Mouse (Mus musculus) B cell, adult 67 days (primary cell): ENCODE results near the gene Lrrc49. TPM values are rescaled to one million over a fixed set of nuclear protein-coding genes. Genes with fewer than 3 reads are reported as not detected.

Source experiments
- total RNA-seq, 2 experiments: library from RNA; stranded (reverse); gene quantifications; 4 replicates each; pipeline ENCODE4 v1.2.4; 2023

Gene Lrrc49
- under 1 TPM; 0.21 to 0.64 TPM for total RNA-seq

DNA sequence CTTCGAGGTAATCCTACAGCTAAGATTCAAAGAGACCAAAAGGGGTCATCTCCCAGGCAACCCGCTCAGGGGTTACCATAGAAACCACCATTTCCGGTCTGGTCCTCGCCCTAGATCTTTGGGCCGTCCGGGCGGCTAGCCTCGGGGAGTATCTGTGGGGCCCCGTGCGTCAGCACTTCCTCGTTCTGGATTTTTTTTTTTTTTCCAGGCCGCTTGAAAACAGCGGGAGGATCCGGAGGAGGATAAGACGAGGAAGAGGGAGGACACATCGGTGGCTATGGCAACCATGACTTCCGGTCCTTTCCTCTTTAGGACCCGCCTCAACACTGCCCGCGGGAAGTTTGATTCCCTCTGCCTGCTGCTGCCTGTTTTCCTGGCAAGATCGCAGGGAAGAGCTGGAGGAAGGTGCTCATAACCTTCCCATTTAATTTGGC is at the start of gene Lrrc49:
Gene Lrrc49, minus strand, starts transcription at position 268 of the 434 bp plus-strand sequence.

DNA sequence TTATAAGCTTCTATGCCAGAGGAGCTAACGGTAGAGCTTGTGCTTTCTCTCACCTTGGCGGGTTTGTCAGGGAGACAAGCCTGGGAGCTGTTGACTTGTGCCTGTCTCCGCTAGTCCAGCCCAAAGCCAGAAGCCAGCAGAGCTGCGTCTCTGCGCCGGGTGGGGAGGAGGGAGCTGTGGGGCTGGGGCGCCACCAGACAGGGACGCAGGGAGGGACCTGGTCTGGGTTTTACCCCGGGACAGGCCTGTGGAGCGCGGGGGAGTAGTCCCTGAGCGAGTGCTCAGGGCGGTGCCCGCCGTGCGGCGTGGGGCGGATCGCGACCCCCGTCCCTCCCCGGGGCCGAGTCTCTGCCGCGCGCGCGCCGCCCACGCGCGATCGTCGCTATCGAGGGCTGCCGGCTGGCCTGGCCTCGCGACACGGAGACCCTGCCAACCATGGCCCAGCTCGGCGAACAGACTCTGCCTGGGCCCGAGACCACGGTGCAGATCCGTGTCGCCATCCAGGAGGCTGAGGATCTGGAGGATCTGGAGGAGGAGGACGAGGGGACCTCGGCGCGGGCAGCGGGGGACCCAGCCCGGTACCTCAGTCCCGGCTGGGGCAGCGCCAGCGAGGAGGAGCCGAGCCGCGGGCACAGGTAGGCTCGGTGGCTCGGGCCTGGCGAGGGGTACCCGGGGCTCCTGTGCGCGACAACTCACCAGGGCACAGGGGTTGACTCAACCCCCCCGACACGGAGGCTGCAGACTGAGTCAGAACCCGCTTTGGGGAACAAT is 25.0 kb upstream of the Lrrc49 start, which contains the start of gene Larp6:
Gene Larp6, plus strand, starts transcription at position 219 of the 771 bp plus-strand sequence.

DNA sequence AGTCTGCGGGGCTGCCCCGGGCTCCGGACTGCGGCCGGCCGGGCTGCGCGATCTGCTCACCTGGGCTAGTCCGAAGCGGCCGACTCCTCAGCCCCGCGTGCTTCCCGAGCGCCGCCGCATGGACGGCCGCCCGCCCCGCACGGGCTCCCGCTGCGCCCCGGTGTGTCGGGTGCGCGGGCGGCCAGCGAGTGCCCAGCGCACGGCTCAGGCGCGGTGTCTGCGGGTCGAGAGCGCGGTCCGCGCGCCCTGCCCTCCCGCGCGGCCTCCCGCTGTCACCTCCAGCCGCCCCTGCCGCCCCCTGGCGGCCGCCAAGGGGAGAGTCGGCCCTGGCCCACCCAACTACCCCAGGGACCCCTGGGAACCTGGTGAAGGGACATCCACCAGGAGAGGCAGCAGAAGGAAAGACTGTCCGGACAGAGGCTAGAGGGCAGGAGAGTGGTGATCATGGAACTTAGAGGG is 166.1 kb downstream of the Lrrc49 start, which contains the start of gene Thsd4:
Gene Thsd4, minus strand, starts transcription at position 241 of the 459 bp plus-strand sequence.

Other genes starting within 250 kb of the Lrrc49 start
- gene Thsd4, start 166.1 kb downstream of the Lrrc49 start, total RNA-seq: not detected
- not detected for gene Larp6, start 24.8 kb upstream of the Lrrc49 start, total RNA-seq
- not detected for gene Uaca, start 106.4 kb upstream of the Lrrc49 start, total RNA-seq